Mouse (Mus musculus): ENCODE results near the gene Cit.

DNA sequence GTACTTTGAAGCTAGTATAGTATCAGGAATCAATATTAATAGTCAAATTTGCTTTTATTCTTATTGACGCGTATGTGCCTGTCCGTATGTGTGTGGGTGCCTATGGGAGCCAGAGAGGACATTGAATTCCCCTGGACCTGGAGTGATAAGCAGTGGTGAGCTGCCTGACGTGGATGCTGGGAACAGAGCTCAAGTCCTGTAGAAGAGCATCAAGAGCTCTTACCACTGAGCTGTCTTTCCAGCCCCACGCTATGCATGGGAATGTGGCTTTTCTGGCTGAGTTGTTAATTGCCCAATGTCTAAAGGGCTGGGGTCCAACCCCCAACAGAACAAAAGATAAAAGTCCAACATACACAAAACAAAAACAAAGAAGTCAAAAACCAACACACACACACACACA lies 131.4 kb downstream of the Cit start:
- no peak for TF ChIP-seq CTCF (IDR thresholded peaks at IDR 0.05; ENCODE audit: borderline replicate concordance, insufficient read depth, low read depth, low read length)
- no peak for TF ChIP-seq POLR2A (IDR thresholded peaks at IDR 0.05; ENCODE audit: borderline replicate concordance, insufficient read depth, low read length)
